Mouse (Mus musculus): Measurements from ENCODE around the gene Fam19a5. TPM values are rescaled to one million over a fixed set of nuclear protein-coding genes. Genes with fewer than 3 reads are reported as not detected.

Gene Fam19a5
- polyA plus RNA-seq, 1 experiment from 2014 or later = 0.10 TPM

GRCm38 (mm10) chr15:87549724-87550123 is 5.6 kb downstream of the Fam19a5 start:
- H3K4me1 ChIP-seq (replicated peaks) = no peaks in the 10 kb centered on the region
- ATAC-seq (ENCODE audit: low read depth) (no peak), DNase-seq (no peak)
- H3K9me3 ChIP-seq (replicated peaks) = no peaks in the 10 kb centered on the region
- H3K4me3 ChIP-seq (replicated peaks) = no peak overlapping the region
- H3K36me3 ChIP-seq = no peaks in the 10 kb centered on the region
- H3K27ac ChIP-seq = no peak overlapping the region
- H3K4me2 ChIP-seq = no peak overlapping the region
- H3K27me3 ChIP-seq = peaks cover 27% of the 10 kb centered on the region
- H3K9ac ChIP-seq = no peak overlapping the region
- WGBS (ENCODE audit: insufficient replicate concordance) = 59% methylated on average over 4 of the region's 4 CpGs

DNA sequence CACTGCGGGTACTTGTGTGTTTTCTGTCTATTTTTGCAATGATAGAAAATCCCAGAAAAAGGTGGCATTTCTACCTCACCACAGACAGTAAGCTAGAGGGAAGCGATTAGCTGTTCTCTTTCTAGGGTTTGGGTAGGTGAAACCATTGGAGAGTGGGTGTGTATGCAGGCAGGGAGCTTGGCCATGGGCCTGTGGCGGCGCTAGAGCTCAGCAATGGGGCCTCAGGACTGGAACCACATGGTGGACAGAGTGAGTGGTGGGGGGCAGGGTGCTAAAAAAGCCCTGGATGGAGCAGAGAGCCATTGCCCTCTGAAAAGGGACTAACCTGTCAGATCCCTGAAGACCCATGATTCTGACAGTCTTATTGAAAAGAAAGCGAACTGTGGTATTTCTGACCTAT is 6.7 kb downstream of the Fam19a5 start:
- Histone ChIP-seq H3K4me2 (no peak overlapping the region), H3K36me3 (no peaks in the 10 kb centered on the region), H3K4me3 (replicated peaks) (no peak overlapping the region), H3K4me1 (replicated peaks) (no peaks in the 10 kb centered on the region), H3K9me3 (replicated peaks) (no peaks in the 10 kb centered on the region), H3K27ac (no peak overlapping the region), H3K27me3 (peaks cover 16% of the 10 kb centered on the region), H3K9ac (no peak overlapping the region)
- ATAC-seq (ENCODE audit: low read depth) (no peak), DNase-seq (no peak)
- WGBS (ENCODE audit: insufficient replicate concordance) = 24% methylated on average over 5 of the region's 5 CpGs

GRCm38 (mm10) chr15:87551556-87551955 is 7.5 kb downstream of the Fam19a5 start:
- Histone ChIP-seq H3K9me3 (replicated peaks) (no peaks in the 10 kb centered on the region), H3K27me3 (peaks cover 10% of the 10 kb centered on the region; the same call in 1 of the 2 replicates), H3K36me3 (no peaks in the 10 kb centered on the region), H3K4me3 (replicated peaks) (no peak overlapping the region), H3K4me2 (no peak overlapping the region), H3K4me1 (replicated peaks) (no peaks in the 10 kb centered on the region), H3K9ac (no peak overlapping the region), H3K27ac (no peak overlapping the region)
- ATAC-seq (ENCODE audit: low read depth) (no peak), DNase-seq (no peak)
- 26% methylated on average over 8 of the region's 8 CpGs for WGBS (ENCODE audit: insufficient replicate concordance)

DNA sequence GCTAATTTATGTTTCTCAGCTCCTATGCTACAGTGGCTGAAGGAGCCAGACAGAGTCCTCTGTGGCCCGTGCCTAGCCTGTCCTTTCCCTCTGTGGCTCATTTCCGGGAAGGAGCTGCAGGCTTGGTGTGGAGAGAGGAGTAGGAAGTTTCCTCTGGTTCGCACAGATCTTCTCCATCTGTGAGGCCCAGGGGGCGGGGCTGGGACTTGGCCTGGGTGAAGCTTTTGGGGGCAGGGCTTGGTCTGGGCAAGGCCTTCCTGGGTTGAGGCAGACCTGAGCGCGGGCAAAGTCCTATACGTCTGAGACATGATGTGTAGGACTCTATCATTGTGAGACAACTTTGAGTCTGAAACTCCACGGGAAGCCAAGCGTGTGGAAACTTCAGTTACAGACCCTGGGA is 11.7 kb downstream of the Fam19a5 start:
- no peak for ATAC-seq (ENCODE audit: low read depth)
- Histone ChIP-seq H3K27ac (no peak overlapping the region), H3K4me1 (replicated peaks) (no peaks in the 10 kb centered on the region), H3K9me3 (replicated peaks) (no peaks in the 10 kb centered on the region), H3K4me3 (replicated peaks) (no peak overlapping the region), H3K36me3 (no peaks in the 10 kb centered on the region), H3K4me2 (no peak overlapping the region), H3K27me3 (no peaks in the 10 kb centered on the region), H3K9ac (no peak overlapping the region)
- no peak for DNase-seq
- 40% methylated on average over 9 of the region's 9 CpGs for WGBS (ENCODE audit: insufficient replicate concordance)

DNA sequence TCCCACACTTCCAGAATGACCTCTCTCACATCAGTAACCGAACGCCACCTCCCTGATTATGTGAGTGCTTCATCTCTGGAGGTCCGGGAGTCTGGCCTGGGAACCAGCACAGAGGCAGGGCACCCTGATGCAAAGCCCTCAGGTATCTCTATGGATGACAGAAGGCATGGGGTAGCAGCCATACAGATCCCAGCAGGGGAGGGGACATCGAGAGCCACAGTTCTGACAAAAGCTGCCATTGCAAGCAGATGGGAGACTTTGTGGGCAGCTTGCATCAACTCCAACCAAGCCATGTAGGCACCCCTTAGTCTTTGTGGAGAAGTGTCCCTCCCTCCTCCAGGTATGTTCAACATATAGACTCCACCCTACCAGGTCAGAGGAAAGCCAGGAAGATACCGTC is 20.2 kb downstream of the Fam19a5 start:
- 80% methylated on average over 5 of the region's 5 CpGs for WGBS (ENCODE audit: insufficient replicate concordance)
- DNase-seq (no peak), ATAC-seq (ENCODE audit: low read depth) (no peak)
- Histone ChIP-seq H3K36me3 (no peaks in the 10 kb centered on the region), H3K27ac (no peak overlapping the region), H3K4me1 (replicated peaks) (no peaks in the 10 kb centered on the region), H3K4me3 (replicated peaks) (no peak overlapping the region), H3K27me3 (no peaks in the 10 kb centered on the region), H3K9me3 (replicated peaks) (0 out of 2 replicates have a peak, but pooled peaks cover 8% of the 10 kb centered on the region), H3K4me2 (no peak overlapping the region), H3K9ac (no peak overlapping the region)

GRCm38 (mm10) chr15:87566040-87566929 is 22.2 kb downstream of the Fam19a5 start:
- Histone ChIP-seq H3K4me2 (no peak overlapping the region), H3K4me3 (replicated peaks) (no peak overlapping the region), H3K9ac (no peak overlapping the region), H3K27me3 (no peaks in the 10 kb centered on the region), H3K9me3 (replicated peaks) (peaks cover 21% of the 10 kb centered on the region; the same call in 1 of the 2 replicates), H3K36me3 (no peaks in the 10 kb centered on the region), H3K4me1 (replicated peaks) (no peaks in the 10 kb centered on the region), H3K27ac (no peak overlapping the region)
- WGBS (ENCODE audit: insufficient replicate concordance) = 64% methylated on average over 9 of the region's 11 CpGs
- ATAC-seq (ENCODE audit: low read depth) (no peak), DNase-seq (no peak)

GRCm38 (mm10) chr15:87570182-87570581 is 26.1 kb downstream of the Fam19a5 start:
- 72% methylated on average over 11 of the region's 11 CpGs for WGBS (ENCODE audit: insufficient replicate concordance)
- H3K4me3 ChIP-seq (replicated peaks) = no peak overlapping the region
- H3K9me3 ChIP-seq (replicated peaks) = peaks cover 18% of the 10 kb centered on the region; the same call in 1 of the 2 replicates
- H3K4me2 ChIP-seq = no peak overlapping the region
- DNase-seq = no peak
- no peaks in the 10 kb centered on the region for H3K4me1 ChIP-seq (replicated peaks)
- no peak overlapping the region for H3K9ac ChIP-seq
- H3K27me3 ChIP-seq = no peaks in the 10 kb centered on the region
- no peaks in the 10 kb centered on the region for H3K36me3 ChIP-seq
- no peak for ATAC-seq (ENCODE audit: low read depth)
- no peak overlapping the region for H3K27ac ChIP-seq

DNA sequence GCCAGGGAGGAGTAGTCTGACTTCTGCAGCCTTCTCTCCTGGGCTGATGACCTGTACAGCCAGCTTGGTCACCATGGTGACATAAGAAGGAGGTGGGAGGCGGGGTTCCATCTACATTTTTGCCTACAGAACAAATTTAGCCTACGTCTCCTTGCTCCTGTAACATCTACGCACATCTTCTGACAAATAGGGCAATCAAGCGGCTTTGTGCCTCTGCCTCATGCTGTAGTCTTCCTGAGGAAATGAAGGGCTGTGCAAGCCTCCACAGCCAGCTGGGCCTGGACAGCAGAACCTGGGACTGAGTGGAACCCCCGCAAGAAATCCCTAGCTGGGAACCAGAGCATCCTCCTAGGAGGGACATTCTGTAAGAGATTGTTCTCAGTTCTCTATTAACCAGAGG is 35.8 kb downstream of the Fam19a5 start:
- 66% methylated on average over 5 of the region's 5 CpGs for WGBS (ENCODE audit: insufficient replicate concordance)
- ATAC-seq (ENCODE audit: low read depth) = no peak
- DNase-seq = no peak

DNA sequence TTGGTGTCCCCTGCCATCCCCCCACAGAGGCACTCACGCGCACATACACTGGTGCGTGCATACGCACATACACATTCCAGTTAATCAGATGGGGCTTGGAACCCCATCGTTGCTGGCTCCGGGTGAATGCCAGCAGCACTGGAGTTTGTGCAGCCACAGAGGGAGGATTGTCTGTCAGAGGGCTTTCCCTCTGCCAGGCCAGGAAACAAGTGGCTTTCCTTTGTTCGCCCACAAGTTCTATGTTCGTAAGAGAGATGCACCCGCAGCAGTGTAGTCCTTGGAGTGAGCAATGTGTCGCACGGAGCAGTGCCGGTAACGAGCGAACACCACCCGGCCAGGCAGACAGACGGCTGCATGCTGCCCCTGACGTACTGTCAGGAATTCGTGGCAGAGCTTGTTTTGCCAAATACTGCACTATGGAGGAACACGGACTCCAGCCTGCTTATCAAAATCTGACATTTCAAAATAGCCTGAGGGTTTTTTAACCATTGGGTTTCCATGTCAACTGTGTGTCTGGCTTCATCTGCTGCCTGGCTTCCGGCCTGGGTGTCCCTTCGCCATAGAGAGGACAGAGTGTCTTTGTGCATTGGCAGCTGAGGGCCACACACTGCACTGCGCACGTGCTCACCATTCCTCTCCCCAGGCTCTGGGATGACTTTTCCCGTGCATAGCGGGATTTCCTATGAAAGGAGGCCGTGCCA is 40.0 kb downstream of the Fam19a5 start:
- no peak for DNase-seq
- no peak overlapping the region for H3K9ac ChIP-seq
- no peaks in the 10 kb centered on the region for H3K4me1 ChIP-seq (replicated peaks)
- H3K36me3 ChIP-seq = no peaks in the 10 kb centered on the region
- no peak for ATAC-seq (ENCODE audit: low read depth)
- no peak overlapping the region for H3K4me3 ChIP-seq (replicated peaks)
- no peak overlapping the region for H3K4me2 ChIP-seq
- 76% methylated on average over 26 of the region's 26 CpGs for WGBS (ENCODE audit: insufficient replicate concordance)
- H3K27ac ChIP-seq = no peak overlapping the region
- H3K27me3 ChIP-seq = no peaks in the 10 kb centered on the region
- no peaks in the 10 kb centered on the region for H3K9me3 ChIP-seq (replicated peaks)

More for the DNA sequence above, 35.8 kb downstream of the Fam19a5 start:
- no peak overlapping the region for H3K4me3 ChIP-seq (replicated peaks)
- H3K27ac ChIP-seq = no peak overlapping the region
- no peaks in the 10 kb centered on the region for H3K4me1 ChIP-seq (replicated peaks)
- no peaks in the 10 kb centered on the region for H3K27me3 ChIP-seq
- H3K4me2 ChIP-seq = no peak overlapping the region
- H3K9ac ChIP-seq = no peak overlapping the region
- no peaks in the 10 kb centered on the region for H3K36me3 ChIP-seq
- peaks cover 7% of the 10 kb centered on the region; the same call in 1 of the 2 replicates for H3K9me3 ChIP-seq (replicated peaks)

DNA sequence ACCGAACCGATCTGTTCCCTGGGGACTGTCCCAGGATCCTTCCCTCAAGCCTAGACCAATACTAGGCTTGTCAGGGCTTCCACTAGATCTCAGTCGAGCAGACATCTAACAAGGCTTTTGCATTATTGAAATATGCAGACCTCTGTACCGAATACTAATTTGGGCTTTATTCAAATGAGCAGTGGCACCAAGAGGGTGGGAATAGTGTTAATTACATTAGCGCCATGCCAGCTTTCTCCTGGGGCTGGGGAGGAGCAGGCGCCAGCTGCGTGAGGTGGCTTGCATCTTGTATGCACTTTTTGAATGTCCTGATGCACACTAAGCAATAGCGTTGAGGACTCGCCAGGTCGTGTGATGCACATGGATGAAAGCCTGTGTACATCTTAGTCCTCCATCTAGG is 46.9 kb downstream of the Fam19a5 start:
- no peak for ATAC-seq (ENCODE audit: low read depth)
- no peak overlapping the region for H3K4me2 ChIP-seq
- H3K27ac ChIP-seq = no peak overlapping the region
- H3K27me3 ChIP-seq = no peaks in the 10 kb centered on the region
- WGBS (ENCODE audit: insufficient replicate concordance) = 68% methylated on average over 10 of the region's 10 CpGs
- H3K9me3 ChIP-seq (replicated peaks) = 0 out of 2 replicates have a peak, but pooled peaks cover 3% of the 10 kb centered on the region
- DNase-seq = no peak
- no peaks in the 10 kb centered on the region for H3K4me1 ChIP-seq (replicated peaks)
- no peak overlapping the region for H3K4me3 ChIP-seq (replicated peaks)
- no peak overlapping the region for H3K9ac ChIP-seq
- no peaks in the 10 kb centered on the region for H3K36me3 ChIP-seq

- 70% methylated on average over 8 of the region's 8 CpGs for WGBS (ENCODE audit: insufficient replicate concordance)
- 0 out of 2 replicates have a peak, but pooled peaks cover 2% of the 10 kb centered on the region for H3K9me3 ChIP-seq (replicated peaks)
- H3K27ac ChIP-seq = no peak overlapping the region
- H3K9ac ChIP-seq = no peak overlapping the region
- no peaks in the 10 kb centered on the region for H3K27me3 ChIP-seq
- no peak overlapping the region for H3K4me2 ChIP-seq
- DNase-seq (no peak), ATAC-seq (ENCODE audit: low read depth) (no peak)
- no peak overlapping the region for H3K4me3 ChIP-seq (replicated peaks)
- no peaks in the 10 kb centered on the region for H3K36me3 ChIP-seq
- H3K4me1 ChIP-seq (replicated peaks) = no peaks in the 10 kb centered on the region
These were observed 52.6 kb downstream of the Fam19a5 start for GRCm38 (mm10) chr15:87596731-87597130.

Measured in liver, embryonic 13.5 days (tissue).